Mouse (Mus musculus) inflammation-experienced regulatory T-cells, adult 6 months (primary cell): Measurements from ENCODE around the gene Armh1. TPM values are rescaled to one million over a fixed set of nuclear protein-coding genes. Genes with fewer than 3 reads are reported as not detected.

Experiments used
- ATAC-seq: one replicate; pipeline ENCODE4 v1.8.0; 2017
- polyA plus RNA-seq, 3 experiments: library from polyadenylated mRNA; unstranded; fragments of 100-300 nt; shearing (Covaris generic); gene quantifications; one replicate each; pipeline ENCODE4 v1.2.1; 2017

The Armh1 gene
- polyA plus RNA-seq, 3 experiments from 2014 or later: not detected

DNA sequence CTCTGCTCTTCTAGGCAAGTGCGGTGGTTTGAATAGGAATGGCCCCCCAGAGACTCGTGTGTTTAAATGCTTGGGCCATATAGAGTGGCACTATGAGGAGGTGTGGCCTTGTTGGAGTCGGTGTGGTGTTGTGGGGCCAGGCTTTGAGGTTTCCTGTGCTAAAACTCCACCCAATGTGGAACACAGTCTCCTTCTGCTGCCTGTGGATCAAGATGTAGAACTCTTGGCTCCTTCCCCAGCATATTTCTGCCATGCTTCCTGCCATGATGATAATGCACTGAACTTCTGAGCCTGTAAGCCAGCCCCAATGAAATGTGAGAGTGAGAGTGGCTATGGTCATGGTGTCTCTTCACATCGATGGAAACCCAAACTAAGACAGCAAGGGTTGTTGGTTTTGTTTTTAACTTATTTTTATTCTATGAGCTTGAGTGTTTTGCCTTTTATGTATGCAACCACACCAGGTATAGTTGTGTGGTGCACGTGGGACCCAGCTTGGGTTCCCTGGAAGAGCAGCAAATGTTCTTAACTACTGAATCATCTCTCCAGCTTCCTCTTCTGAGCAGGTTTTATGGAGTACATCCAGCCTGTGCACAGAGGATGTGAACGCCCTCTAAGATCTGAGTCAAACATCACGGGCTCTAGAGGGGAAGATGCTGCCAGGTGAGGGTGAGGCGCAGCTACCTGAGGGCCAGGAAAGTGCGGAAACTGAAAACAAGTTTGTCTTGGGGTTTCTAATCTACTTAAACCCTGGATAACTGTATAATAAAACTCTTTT, 31.0 kb downstream of the Armh1 start:
- no peak for ATAC-seq

GRCm38 (mm10) chr4:117218517-117219219, 33.3 kb downstream of the Armh1 start:
- ATAC-seq: peak; percentile 58

DNA sequence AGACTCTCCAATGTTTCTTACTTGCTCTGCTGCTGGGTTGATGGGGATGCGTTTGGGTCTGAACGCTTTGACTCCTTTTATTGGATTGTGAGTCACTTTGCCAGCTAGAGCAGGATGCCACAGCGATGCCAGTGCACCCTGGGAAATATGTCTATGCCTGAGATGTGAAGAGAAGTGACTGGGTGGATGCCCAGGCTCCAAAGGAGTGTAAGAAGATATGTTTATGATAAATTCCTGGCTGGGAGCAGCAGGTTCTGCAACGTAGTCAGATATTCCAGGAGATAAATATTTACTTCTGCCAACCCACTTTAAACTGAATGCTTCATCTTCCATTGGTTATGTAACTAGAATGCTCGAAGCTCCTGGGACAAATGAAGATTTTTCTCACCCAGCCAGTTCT, 34.9 kb downstream of the Armh1 start:
- no peak for ATAC-seq

DNA sequence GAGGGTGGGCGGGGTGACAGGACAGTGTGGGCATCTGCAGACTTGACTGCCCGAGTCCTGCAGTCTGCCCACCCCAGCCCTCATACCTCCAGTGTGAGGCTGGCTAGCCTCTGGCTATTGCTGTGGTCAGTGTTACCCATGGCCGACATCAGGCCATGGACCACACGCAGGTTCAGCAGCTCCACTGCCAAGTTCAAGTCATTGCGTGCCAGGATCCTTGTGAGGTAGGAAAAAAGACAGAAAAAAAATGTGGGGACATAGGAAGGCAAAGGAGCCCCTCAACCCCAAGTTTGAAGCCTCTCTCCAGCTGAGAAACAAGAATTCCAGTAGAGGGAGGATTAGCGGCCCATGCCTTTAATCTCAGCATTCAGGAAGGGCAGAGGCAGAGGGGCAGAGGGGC, 37.7 kb downstream of the Armh1 start:
- ATAC-seq: no peak

- peak; percentile 87 for ATAC-seq
Measured at GRCm38 (mm10) chr4:117210147-117211074, 41.5 kb downstream of the Armh1 start.

DNA sequence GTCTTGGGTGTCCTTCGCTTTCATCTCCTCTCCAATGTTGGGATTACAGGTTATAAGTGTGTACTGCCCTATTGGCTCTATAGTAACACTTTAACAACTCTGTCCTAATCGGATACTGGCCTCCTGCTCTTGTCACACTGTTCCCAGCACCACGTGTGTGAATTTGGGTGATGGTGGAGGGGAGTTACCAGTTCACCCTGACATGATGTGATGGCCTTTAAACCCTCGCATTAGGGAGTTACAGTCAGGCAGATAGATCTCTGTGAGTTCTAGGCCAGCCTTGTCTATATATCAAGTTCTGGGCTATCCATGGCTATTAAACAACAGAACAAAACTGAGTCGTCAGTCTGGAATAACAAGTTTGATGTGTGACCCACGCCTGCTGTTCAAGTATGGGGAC, 42.3 kb downstream of the Armh1 start:
- no peak for ATAC-seq

- no peak for ATAC-seq
Measured at GRCm38 (mm10) chr4:117202992-117203354, 49.0 kb downstream of the Armh1 start.

DNA sequence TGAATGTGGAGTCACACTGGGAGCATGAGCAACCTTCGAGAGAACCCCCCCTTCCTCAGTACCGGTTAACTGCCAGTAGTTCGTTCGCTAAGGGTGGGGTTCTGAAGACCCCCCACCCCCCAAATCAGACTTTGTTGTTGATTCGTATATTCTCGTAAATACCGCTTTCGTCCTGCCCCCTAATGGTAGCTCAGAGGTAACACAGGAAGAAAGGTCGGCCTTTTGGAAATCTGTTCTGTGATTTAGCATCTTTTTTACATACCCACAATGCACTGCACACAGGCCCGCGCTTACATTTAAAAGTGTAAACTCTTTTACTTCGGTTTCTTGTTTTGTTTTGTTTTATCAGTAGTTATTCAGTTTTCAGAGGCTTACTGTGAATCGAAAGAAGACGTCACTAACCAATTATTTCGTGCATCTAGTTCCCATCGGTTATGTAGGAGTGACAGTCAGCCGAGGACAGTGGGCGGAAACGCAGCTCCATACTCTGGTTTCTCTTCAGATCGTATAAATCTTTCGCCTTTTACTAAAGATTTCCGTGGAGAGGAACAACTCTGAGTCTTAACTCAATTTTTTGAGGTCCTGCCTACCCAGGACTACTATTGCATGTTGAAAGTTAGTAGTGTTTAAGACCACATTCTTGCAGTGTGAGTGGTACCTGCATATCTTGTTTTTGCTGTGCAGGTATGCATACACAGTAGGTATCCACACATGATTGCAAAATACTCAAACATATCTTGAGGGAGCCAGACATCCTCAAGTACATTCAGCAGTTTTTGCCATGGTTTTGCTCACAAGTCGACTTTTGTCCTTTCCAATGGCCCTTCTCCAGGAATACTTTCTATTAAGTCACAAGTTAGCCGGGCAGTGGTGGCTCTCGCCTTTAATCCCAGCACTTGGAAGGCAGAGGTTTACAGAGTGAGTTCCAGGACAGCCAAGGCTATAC, 49.6 kb downstream of the Armh1 start:
- ATAC-seq: peak; percentile 93

- ATAC-seq: no peak
Measured at GRCm38 (mm10) chr4:117191804-117192203, 60.1 kb downstream of the Armh1 start.

- ATAC-seq: no peak
Measured at GRCm38 (mm10) chr4:117190660-117191059, 61.3 kb downstream of the Armh1 start.

GRCm38 (mm10) chr4:117189856-117190543, 61.9 kb downstream of the Armh1 start:
- peak; percentile 81 for ATAC-seq

GRCm38 (mm10) chr4:117189382-117189855, 62.5 kb downstream of the Armh1 start:
- ATAC-seq: peak; percentile 76

DNA sequence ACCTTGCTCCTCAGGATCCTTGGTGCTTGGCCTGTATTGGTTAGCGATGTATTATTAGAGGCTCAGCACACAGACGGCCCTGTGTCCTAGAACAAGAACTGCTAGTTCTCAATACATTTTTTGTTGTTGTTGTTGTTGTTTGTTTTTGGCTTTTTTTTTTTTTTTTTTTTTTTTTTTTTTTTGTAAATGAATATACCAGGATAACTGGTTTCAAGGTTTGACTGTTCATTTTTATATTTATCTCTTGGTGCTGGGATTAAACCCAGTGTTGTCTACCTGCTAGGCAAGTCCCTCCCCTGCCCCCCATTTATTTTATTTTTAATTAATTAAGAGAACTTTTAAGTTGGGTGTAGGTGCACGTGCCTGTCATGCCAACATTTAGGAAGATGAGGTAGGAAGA, 63.0 kb downstream of the Armh1 start:
- no peak for ATAC-seq

- ATAC-seq: peak; percentile 27
Measured at GRCm38 (mm10) chr4:117182759-117183096, 69.2 kb downstream of the Armh1 start.

- peak; percentile 100 for ATAC-seq
Measured at GRCm38 (mm10) chr4:117181863-117182758, 69.8 kb downstream of the Armh1 start, which contains the start of gene Kif2c. Gene Kif2c, minus strand, starts transcription at chr4:117182639.

DNA sequence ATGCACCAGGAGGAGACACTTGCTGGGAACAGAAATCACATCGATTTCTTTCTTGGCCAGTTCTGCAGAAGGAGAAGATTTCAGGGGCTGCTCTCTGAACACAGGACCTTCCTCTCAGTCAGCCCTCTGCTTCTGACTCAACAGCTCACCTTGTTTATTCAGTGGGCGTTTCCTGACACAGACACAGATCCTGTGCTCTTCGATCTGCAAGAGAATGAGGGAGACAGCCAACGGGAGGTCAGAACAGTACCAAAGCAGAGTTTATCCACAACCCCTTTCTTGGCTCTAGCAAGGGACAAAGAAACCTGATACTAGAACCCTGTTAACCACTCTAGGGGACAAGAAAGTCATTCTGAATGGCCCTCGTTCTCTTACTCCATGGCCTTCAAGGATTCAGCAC, 82.0 kb downstream of the Armh1 start:
- ATAC-seq: no peak
